Mouse (Mus musculus) CH12.LX (cell line): Measurements from ENCODE around the gene 4931428F04Rik. TPM values are rescaled to one million over a fixed set of nuclear protein-coding genes. Genes with fewer than 3 reads are reported as not detected.

Experiments
- DNase-seq: peaks from one replicate; pipeline ENCODE4 v3.0.0-alpha.2; 2013; ENCODE audit errors: extremely low read depth
- H3K27ac ChIP-seq: 2 replicates; pipeline ENCODE4 v1.5.1; 2012; ENCODE audit warnings: low read depth, mild to moderate bottlenecking, control low read depth, moderate library complexity; ENCODE audit not compliant: insufficient read depth
- H3K27me3 ChIP-seq: replicated peaks from 2 replicates; pipeline ENCODE3; 2012; ENCODE audit warnings: inconsistent platforms
- H3K36me3 ChIP-seq, 2 experiments: replicated peaks in 1 of 2; 2 replicates each; pipeline versions ENCODE3 to v1.6.1; 2012; ENCODE audit warnings: inconsistent platforms in 1 of 2, low read length in 1 of 2, mild to moderate bottlenecking in 1 of 2, mixed read lengths in 1 of 2, moderate library complexity in 1 of 2; ENCODE audit not compliant: control insufficient read depth in 1 of 2, insufficient read depth in 1 of 2
- H3K4me1 ChIP-seq, 2 experiments: 2 replicates each; pipeline ENCODE4 v1.6.1; 2012; ENCODE audit warnings: inconsistent platforms in 1 of 2, moderate library complexity in 1 of 2; ENCODE audit not compliant: insufficient read depth in 2 of 2, control insufficient read depth in 1 of 2
- H3K4me2 ChIP-seq: 2 replicates; pipeline ENCODE4 v1.6.1; 2012; ENCODE audit warnings: low read depth, mild to moderate bottlenecking, control low read depth; ENCODE audit not compliant: poor library complexity, insufficient read depth, severe bottlenecking
- H3K4me3 ChIP-seq, 3 experiments: fragments of 150-350 bp in 1 of 3; sonication (generic) in 1 of 3; replicated peaks in 1 of 3; 2 replicates each; pipeline versions ENCODE3 to v1.5.1; 2011 to 2012; ENCODE audit warnings: low read depth in 2 of 3, low read length in 2 of 3, mild to moderate bottlenecking in 2 of 3, moderate library complexity in 2 of 3, control low read depth in 1 of 3, improper control_type of control experiment in 1 of 3, inconsistent platforms in 1 of 3, mixed read lengths in 1 of 3; ENCODE audit not compliant: poor library complexity in 1 of 3
- H3K79me2 ChIP-seq: replicated peaks from 2 replicates; pipeline ENCODE4 v1.6.1; 2012; ENCODE audit warnings: mild to moderate bottlenecking, moderate library complexity; ENCODE audit not compliant: control insufficient read depth, poor library complexity, insufficient read depth, severe bottlenecking; ENCODE audit errors: extremely low read depth
- H3K9ac ChIP-seq: 2 replicates; pipeline ENCODE4 v1.6.1; 2012; ENCODE audit warnings: low read depth, mild to moderate bottlenecking, control low read depth, moderate library complexity; ENCODE audit not compliant: insufficient read depth
- H3K9me3 ChIP-seq: replicated peaks from 2 replicates; pipeline ENCODE3; 2012; ENCODE audit warnings: low read length, inconsistent platforms, mixed read lengths
- BHLHE40 ChIP-seq: IDR thresholded peaks from 2 replicates; pipeline ENCODE4 v1.6.1; 2011; ENCODE audit warnings: mild to moderate bottlenecking, low read depth, low read length, improper control_type of control experiment
- CHD1 ChIP-seq: IDR thresholded peaks from 2 replicates; pipeline ENCODE4 v1.6.1; 2012; ENCODE audit warnings: low read depth, low read length, improper control_type of control experiment, inconsistent platforms
- CHD2 ChIP-seq: IDR thresholded peaks from 2 replicates; pipeline ENCODE4 v1.6.1; 2011; ENCODE audit warnings: low read length, improper control_type of control experiment
- CTCF ChIP-seq, 2 experiments: IDR thresholded peaks in 1 of 2; conservative IDR thresholded peaks in 1 of 2; 2 replicates each; pipeline ENCODE4 v1.5.1; 2011 to 2012; ENCODE audit warnings: low read depth in 2 of 2, low read length in 2 of 2, improper control_type of control experiment in 1 of 2, inconsistent platforms in 1 of 2, mild to moderate bottlenecking in 1 of 2, moderate library complexity in 1 of 2
- E2F4 ChIP-seq: IDR thresholded peaks from 2 replicates; pipeline ENCODE4 v1.6.1; 2011; ENCODE audit warnings: low read depth, low read length, improper control_type of control experiment; ENCODE audit not compliant: insufficient replicate concordance
- ELF1 ChIP-seq: IDR thresholded peaks from 2 replicates; pipeline ENCODE4 v1.6.1; 2014; ENCODE audit warnings: low read depth, mild to moderate bottlenecking, inconsistent platforms, low read length, improper control_type of control experiment
- EP300 ChIP-seq: IDR thresholded peaks from 2 replicates; pipeline ENCODE4 v1.6.1; 2011; ENCODE audit warnings: low read length, improper control_type of control experiment
- ETS1 ChIP-seq: conservative IDR thresholded peaks from 2 replicates; pipeline ENCODE4 v1.6.1; 2012; ENCODE audit warnings: low read depth, mild to moderate bottlenecking, inconsistent platforms, low read length, improper control_type of control experiment, moderate library complexity
- GABPA ChIP-seq: IDR thresholded peaks from 2 replicates; pipeline ENCODE4 v1.6.1; 2012; ENCODE audit warnings: low read depth, low read length, improper control_type of control experiment, inconsistent platforms; ENCODE audit not compliant: insufficient replicate concordance
- IRF4 ChIP-seq: IDR thresholded peaks from 2 replicates; pipeline ENCODE4 v1.6.1; 2014; ENCODE audit warnings: low read depth, mild to moderate bottlenecking, inconsistent platforms, low read length, improper control_type of control experiment
- JUN ChIP-seq: IDR thresholded peaks from 2 replicates; pipeline ENCODE4 v1.6.1; 2011; ENCODE audit warnings: low read depth, mild to moderate bottlenecking, low read length, improper control_type of control experiment, moderate library complexity; ENCODE audit not compliant: insufficient read depth
- MAX ChIP-seq: IDR thresholded peaks from 2 replicates; pipeline ENCODE4 v1.6.1; 2011; ENCODE audit warnings: low read length, improper control_type of control experiment
- MXI1 ChIP-seq: IDR thresholded peaks from 2 replicates; pipeline ENCODE4 v1.6.1; 2011; ENCODE audit warnings: mild to moderate bottlenecking, low read depth, low read length, improper control_type of control experiment
- NELFE ChIP-seq: IDR thresholded peaks from 2 replicates; pipeline ENCODE4 v1.6.1; 2011; ENCODE audit warnings: low read depth, low read length, improper control_type of control experiment
- NRF1 ChIP-seq: IDR thresholded peaks from 2 replicates; pipeline ENCODE4 v1.6.1; 2014; ENCODE audit warnings: low read depth, mild to moderate bottlenecking, inconsistent platforms, low read length, improper control_type of control experiment, moderate library complexity
- POLR2A ChIP-seq: IDR thresholded peaks from 2 replicates; pipeline ENCODE4 v1.6.1; 2011; ENCODE audit warnings: low read depth, mild to moderate bottlenecking, improper control_type of control experiment, low read length
- POLR2AphosphoS2 ChIP-seq: IDR thresholded peaks from 2 replicates; pipeline ENCODE4 v1.6.1; 2011; ENCODE audit warnings: low read depth, low read length, improper control_type of control experiment
- RAD21 ChIP-seq: IDR thresholded peaks from 2 replicates; pipeline ENCODE4 v1.6.1; 2011; ENCODE audit warnings: low read depth, mild to moderate bottlenecking, low read length, improper control_type of control experiment, moderate library complexity
- RCOR1 ChIP-seq: conservative IDR thresholded peaks from 2 replicates; pipeline ENCODE4 v1.6.1; 2012; ENCODE audit warnings: low read depth, mild to moderate bottlenecking, inconsistent platforms, low read length, improper control_type of control experiment
- SIN3A ChIP-seq: IDR thresholded peaks from 2 replicates; pipeline ENCODE4 v1.6.1; 2012; ENCODE audit warnings: low read length, improper control_type of control experiment, inconsistent platforms
- SMC3 ChIP-seq: IDR thresholded peaks from 2 replicates; pipeline ENCODE4 v1.6.1; 2011; ENCODE audit warnings: low read depth, low read length, improper control_type of control experiment
- TCF12 ChIP-seq: IDR thresholded peaks from 2 replicates; pipeline ENCODE4 v1.6.1; 2014; ENCODE audit warnings: low read depth, mild to moderate bottlenecking, inconsistent platforms, low read length, improper control_type of control experiment
- UBTF ChIP-seq: IDR thresholded peaks from 2 replicates; pipeline ENCODE4 v1.6.1; 2012; ENCODE audit warnings: low read depth, mild to moderate bottlenecking, inconsistent platforms, low read length, improper control_type of control experiment, moderate library complexity
- USF1 ChIP-seq: IDR thresholded peaks from 2 replicates; pipeline ENCODE4 v1.6.1; 2014; ENCODE audit warnings: low read depth, mild to moderate bottlenecking, inconsistent platforms, low read length, improper control_type of control experiment
- ZC3H11A ChIP-seq: IDR thresholded peaks from 2 replicates; pipeline ENCODE4 v1.6.1; 2012; ENCODE audit warnings: low read depth, mild to moderate bottlenecking, inconsistent platforms, low read length, improper control_type of control experiment
- ZKSCAN1 ChIP-seq: IDR thresholded peaks from 2 replicates; pipeline ENCODE4 v1.6.1; 2012; ENCODE audit warnings: low read depth, inconsistent platforms, low read length, improper control_type of control experiment, borderline replicate concordance
- ZMIZ1 ChIP-seq: IDR thresholded peaks from 2 replicates; pipeline ENCODE4 v1.6.1; 2012; ENCODE audit warnings: low read depth, mild to moderate bottlenecking, inconsistent platforms, low read length, improper control_type of control experiment
- ZNF384 ChIP-seq: IDR thresholded peaks from 2 replicates; pipeline ENCODE4 v1.6.1; 2012; ENCODE audit warnings: low read depth, low read length, improper control_type of control experiment, inconsistent platforms
- dilution Hi-C: fragments of 300-500 bp; cut with MboI; formaldehyde crosslinking; loops from 2 replicates; pipeline ENCODE4 v1.14.3; 2020; ENCODE audit warnings: low sequenced_read_pairs; ENCODE audit not compliant: extremely low pct_unique_long_range_greater_than_20kb, extremely low pct_ligation_motif_present
- in situ Hi-C: fragments of 300-500 bp; cut with MboI; formaldehyde crosslinking; loops from 3 replicates; pipeline ENCODE4 v1.14.3; 2019; ENCODE audit warnings: low sequenced_read_pairs, low pct_ligation_motif_present, low pct_unique_long_range_greater_than_20kb, mixed read lengths
- polyA plus RNA-seq: library from polyadenylated mRNA; unstranded; fragments of >175 nt; gene quantifications from 2 replicates; pipeline ENCODE4 v1.2.1, GENCODE M21; 2012; ENCODE audit warnings: low read depth; ENCODE audit not compliant: insufficient read length
- total RNA-seq, 2 experiments: library from RNA; depleted of rRNA; stranded (reverse); fragments of 300-350 nt in 1 of 2; fragments of >200 nt in 1 of 2; gene quantifications; 2 replicates each; pipeline ENCODE4 v1.2.3; 2012 to 2014

Gene 4931428F04Rik
- total and polyA plus RNA-seq, 3 experiments, result 2.7 to 9.1 (median 4.7) TPM

DNA sequence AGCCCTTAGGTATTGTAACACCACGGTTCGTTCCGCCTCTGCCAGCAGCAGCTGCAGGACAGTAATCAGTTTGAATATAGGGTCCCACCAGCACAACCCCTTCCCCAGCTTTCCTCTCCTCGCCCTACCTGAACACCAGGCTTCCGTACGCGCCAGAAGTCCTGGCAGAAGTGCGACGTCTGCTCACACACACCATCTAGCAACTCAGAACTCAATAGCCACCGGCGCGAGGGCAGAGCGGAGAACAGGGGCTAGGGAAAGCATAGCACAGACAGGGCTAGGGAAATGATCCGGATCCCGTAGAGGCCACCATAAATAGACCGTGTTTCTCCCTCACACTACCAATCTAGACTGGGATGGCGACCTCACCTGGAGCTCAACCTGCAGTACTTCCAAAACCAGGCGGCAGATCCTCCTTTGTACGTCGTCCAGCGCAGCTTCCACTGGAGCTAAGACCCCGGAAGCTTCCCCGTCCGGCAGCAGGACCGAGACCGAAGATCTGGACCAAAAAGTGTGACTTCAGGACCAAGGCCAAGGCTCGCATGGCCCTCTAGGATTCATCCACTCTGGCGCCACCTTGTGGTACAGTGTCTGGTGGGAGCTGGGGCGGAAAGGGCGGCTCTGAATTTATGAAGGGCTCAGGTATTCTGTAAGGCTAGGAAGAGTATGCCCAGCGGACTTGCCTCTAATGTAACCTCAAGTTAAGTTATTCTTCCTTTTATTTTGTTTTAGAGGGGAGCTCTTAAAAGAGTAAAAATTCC is 1.1 kb upstream of the 4931428F04Rik start:
- no peaks in the 10 kb centered on the region for H3K79me2 ChIP-seq
- dilution Hi-C loops, result no loop called here
- H3K27ac ChIP-seq, result no peak overlapping the region
- H3K9ac ChIP-seq, result no peak overlapping the region
- no peaks in the 10 kb centered on the region for H3K9me3 ChIP-seq
- TF ChIP-seq ELF1 (0 out of 2 replicates have a peak, but pooled peaks have one; percentile 8), NELFE (no peak; the same call in 1 of the 2 replicates), SMC3 (peak; percentile 77), POLR2A (no peak), SIN3A (peak; percentile 96), CTCF (conservative IDR thresholded peaks at IDR 0.05 in 1 of 2, IDR thresholded peaks at IDR 0.05 in 1 of 2; ENCODE audit: low read depth in 2 of 2, low read length in 2 of 2) (peak; percentile 60 to 87), MAX (0 out of 2 replicates have a peak, but pooled peaks have one; percentile 16), RAD21 (peak; percentile 49), IRF4 (0 out of 2 replicates have a peak, but pooled peaks have one; percentile 22), MXI1 (peak; percentile 91)
- in situ Hi-C loops, result loop anchor here (5.0 kb wide), 1 partner anchor 33 kb away; the partner anchor contains the start of gene B3gnt9
- H3K27me3 ChIP-seq, result no peaks in the 10 kb centered on the region
- H3K4me2 ChIP-seq, result no peak overlapping the region
- DNase-seq, result peak; percentile 89
- H3K4me3 ChIP-seq, result no peak overlapping the region
- H3K36me3 ChIP-seq, result peaks cover 0 to 19% of the 10 kb centered on the region in 2 experiments
- H3K4me1 ChIP-seq, result peaks cover 13 to 36% of the 10 kb centered on the region in 2 experiments

DNA sequence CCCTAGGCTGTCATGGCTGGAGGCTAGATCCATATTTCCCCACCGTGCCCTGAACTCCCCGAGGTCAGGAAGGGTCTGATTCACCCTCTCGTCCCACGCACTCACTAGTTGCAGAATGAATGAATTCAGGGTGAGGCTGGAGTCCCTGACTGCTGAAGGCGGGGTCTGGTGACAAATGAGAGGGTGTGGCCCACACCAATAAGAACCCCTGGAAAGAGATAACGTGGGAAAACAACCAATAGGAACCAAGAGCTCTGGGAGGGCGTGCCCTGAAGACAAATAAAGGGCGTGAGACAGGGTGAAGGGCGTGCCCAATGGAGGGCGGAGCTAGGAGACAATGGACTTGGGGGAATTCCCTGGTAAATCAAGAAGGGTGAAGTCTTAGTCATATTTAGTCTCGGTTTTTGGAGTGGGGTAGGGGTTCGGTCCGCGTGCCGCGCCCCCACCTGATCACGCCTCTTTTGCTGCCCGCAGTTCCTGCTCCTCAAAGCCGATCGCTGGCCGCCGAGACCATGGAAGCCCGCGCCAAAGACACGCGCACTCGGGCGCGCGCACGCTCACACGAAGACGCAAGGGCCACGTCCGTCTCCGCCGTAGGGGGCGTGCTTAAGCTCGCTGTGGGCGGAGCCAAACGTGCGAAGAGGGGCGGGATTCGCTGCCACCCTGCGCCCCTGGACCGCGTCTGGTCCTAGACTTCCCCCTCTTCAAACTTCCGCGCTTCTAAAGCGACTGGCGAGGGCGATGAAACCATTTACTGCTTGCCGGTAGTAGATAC is 519 bp downstream of the 4931428F04Rik start:
- H3K27me3 ChIP-seq, result no peaks in the 10 kb centered on the region
- H3K4me1 ChIP-seq, result peaks cover 5 to 23% of the 10 kb centered on the region in 2 experiments
- DNase-seq, result peak; percentile 99
- H3K9ac ChIP-seq, result peak overlapping the region; percentile 41; the same call in 1 of the 2 replicates
- H3K9me3 ChIP-seq, result no peaks in the 10 kb centered on the region
- in situ Hi-C loops (loop anchor here (10.0 kb wide), 1 partner anchor 164 kb away; no protein-coding TSS in a partner anchor), dilution Hi-C loops (no loop called here)
- no peaks in the 10 kb centered on the region for H3K79me2 ChIP-seq
- peak overlapping the region; percentile 71 for H3K27ac ChIP-seq
- H3K36me3 ChIP-seq, result peaks cover 6 to 34% of the 10 kb centered on the region in 2 experiments
- H3K4me2 ChIP-seq, result peak overlapping the region; percentile 79
- H3K4me3 ChIP-seq, result peak overlapping the region; percentile 51 to 63 (median 59)
- TF ChIP-seq POLR2AphosphoS2, result peak; percentile 64
- peak; percentile 92 for TF ChIP-seq BHLHE40
- peak; percentile 62 for TF ChIP-seq ZMIZ1
- TF ChIP-seq RCOR1, result peak; percentile 65; the same call in 1 of the 2 replicates
- no peak for TF ChIP-seq ZC3H11A
- TF ChIP-seq CTCF (conservative IDR thresholded peaks at IDR 0.05 in 1 of 2, IDR thresholded peaks at IDR 0.05 in 1 of 2; ENCODE audit: low read depth in 2 of 2, low read length in 2 of 2), result no peak; a peak in 1 of 4 replicates
- TF ChIP-seq MAX, result peak; percentile 66
- no peak for TF ChIP-seq EP300
- no peak for TF ChIP-seq USF1
- peak; percentile 76 for TF ChIP-seq NRF1
- TF ChIP-seq CHD1, result no peak
- no peak for TF ChIP-seq E2F4
- TF ChIP-seq UBTF, result no peak
- TF ChIP-seq ZKSCAN1, result no peak
- peak; percentile 61; the same call in 1 of the 2 replicates for TF ChIP-seq ETS1
- peak; percentile 82 for TF ChIP-seq ELF1
- TF ChIP-seq RAD21, result no peak
- TF ChIP-seq GABPA, result no peak
- no peak for TF ChIP-seq ZNF384
- TF ChIP-seq TCF12, result peak; percentile 84
- peak; percentile 62 for TF ChIP-seq CHD2
- no peak for TF ChIP-seq JUN
- TF ChIP-seq MXI1, result peak; percentile 92
